Mouse (Mus musculus): ENCODE measurements around the gene Lrguk.

Lrguk gene

DNA sequence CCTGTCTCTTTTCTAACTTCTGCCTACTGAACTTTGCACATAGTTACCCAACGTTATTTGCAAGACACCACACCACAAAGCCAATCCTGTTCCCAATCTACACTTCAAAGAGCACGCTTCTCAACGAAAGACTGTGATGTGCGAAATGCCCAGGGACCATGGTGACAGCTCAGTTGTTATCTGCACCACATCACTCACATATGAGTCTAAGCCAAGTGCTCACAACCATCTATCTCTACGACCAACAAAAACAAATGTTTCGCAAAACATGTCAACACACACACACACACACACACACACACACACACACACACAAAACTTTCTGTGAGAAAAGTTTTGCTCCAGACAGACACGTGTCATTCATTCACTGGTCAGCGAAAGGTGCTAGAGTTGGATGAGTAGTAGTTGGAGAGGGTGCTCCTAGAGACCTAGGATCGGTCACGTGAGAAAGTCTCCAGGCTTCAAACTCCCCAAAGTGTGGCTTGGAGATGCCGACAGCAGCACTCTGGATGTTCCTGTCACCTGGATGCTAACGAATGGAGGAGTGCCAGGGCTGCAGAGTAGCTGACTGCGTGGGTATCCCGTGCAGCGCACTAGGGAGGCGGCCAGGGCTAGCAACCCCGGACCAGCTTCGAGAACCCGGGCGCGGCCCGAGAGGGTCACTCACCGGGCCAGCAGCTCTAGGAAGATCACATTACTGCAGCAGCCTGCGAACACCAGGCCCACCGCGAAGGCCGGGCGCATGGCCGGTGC is 147.0 kb downstream of the Lrguk start:
- peak; percentile 64 for DNase-seq (ENCODE audit: low read depth, low spot score)

DNA sequence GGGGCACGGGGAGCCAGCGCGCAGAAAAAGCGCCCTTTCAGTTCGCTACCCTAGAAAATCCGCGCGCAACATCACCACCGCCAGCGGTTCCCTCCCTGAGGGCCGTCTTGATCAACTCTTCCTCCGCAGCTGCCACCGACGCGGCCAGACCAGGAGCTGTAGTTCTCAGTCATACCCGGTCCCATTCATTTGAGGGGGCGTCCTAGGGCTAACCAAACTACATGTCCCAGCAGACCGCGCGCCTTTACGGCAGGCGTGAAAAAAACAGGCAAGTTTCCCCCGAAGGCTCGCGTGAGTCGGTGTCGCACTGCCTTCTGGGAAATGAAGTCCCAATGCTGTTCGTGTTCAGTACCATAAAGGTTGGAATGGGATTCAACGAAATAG is 147.6 kb downstream of the Lrguk start, which contains the start of gene Slc35b4:
Gene Slc35b4 (minus strand): TSS at position 248 of the 384 bp plus-strand sequence.
- DNase-seq (ENCODE audit: low read depth, low spot score) = peak; percentile 100

DNA sequence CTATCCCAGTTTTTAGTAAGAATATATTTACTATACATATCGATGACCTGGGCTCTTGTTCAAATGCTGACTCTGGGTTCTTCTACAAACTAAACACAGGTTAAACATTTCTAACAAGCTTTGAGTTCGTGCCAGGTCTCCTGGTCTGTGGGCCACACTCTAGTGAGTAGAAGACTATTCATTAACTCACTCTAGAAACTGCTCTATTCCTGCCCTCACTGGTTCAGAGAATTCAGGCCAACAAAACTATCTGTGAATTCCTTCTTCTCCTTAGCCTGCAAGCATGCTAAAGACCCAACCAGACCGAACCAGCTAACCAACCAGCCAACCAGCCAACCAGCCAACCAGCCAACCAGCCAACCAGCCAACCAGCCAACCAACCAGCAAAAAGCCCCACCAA is 149.8 kb downstream of the Lrguk start:
- DNase-seq (ENCODE audit: low read depth, low spot score) = no peak

DNA sequence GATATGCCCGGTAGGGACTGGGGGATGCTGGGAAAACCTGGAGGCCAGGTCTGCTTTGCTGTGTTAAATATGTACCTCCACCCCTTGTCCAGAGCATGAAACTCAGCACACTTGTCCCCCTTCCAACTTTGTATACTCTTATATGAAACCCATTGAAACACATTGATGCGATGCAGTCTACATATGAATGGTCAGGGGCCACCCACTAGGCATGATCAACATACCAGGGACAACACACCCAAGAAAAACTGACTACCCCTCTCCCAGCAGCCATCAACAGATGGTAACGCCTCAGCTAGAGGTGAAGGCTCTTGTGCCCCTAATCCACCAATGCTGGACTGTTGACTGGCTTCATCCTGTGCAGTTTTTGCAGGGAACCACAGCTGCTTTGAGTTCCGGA is 150.7 kb downstream of the Lrguk start:
- DNase-seq (ENCODE audit: low read depth, low spot score) = no peak

DNA sequence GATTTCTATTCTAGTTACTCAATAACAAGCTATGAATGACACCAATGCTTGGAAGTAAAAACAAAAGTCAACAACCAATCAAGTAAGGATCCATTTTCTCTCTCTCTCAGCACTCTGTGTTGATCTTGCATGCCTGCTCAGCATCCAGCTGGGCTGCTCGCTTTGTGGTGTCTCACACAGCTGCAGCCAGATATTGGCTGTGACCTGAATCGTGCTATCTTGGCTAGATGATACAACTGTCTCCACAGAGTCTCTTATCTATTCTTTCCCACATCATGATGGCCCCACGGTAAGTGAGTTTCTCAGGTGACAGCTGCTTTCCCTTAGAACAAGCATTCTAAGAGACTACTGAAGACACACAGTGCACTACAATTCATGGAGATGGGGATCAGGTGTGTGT is 152.7 kb downstream of the Lrguk start:
- no peak for DNase-seq (ENCODE audit: low read depth, low spot score)

DNA sequence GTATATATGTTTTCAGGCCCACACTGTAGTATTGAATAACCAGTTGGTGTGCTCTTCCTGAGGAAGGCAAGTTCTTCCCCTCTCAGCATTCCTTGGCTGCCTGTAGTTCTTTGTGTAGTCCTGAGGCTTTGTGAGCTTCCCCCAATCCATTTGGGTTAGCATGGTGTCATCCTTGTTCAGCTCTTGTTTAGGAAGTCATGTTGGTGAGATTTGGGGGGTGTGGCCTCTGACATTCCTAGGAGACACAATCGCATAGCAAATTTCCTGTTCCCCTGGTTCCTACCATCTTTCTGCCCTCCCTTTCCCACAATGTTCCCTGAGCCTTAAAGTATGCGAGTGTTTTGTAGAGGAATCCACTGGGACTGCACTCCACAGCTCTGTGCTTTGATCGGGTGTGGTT is 154.1 kb downstream of the Lrguk start:
- DNase-seq (ENCODE audit: low read depth, low spot score) = peak; percentile 15

Measured in 3T3-L1 (cell line).